Mouse (Mus musculus) liver (tissue): Measurements from ENCODE around the gene Prom1.

Experiments
- DNase-seq: peaks from one replicate; pipeline ENCODE4 v3.0.0-alpha.2; 2020; ENCODE audit warnings: mixed read lengths

Prom1 gene

DNA sequence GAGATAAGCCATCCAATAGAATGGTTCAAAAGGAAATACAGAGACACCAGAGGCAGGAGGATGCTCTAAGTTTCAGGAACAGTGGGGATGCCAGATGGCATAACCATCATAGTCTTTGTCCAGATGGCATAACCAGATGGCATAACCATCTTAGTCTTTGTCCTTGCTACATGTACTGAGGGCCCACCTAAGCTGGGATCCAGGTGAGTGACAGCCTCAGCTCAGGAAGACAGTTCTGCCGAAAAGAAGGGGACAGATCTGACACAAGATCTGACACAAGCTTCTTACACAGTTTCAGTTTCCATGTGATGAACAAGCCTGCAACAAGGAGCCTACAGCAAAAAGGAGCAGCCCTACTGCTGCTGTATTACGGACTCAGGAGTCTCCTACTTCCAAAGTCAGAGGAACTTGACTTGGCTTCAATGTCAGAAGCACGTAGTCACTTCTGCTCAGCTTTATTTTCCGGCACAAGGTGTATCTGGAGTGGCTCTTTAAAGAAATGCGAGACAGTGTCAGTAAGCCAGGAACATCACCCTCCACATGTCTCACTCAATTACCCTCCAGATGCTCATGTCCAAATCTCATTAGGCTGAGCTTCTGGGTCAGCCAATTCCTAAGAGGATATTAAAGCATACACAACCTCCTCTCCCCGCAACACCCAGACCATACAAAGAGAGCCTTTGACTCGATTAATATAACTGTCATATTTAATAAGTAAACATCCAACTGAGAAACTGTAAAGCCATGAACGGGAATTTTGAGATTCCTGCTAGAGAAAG lies 21.4 kb downstream of the Prom1 start:
- no peak for DNase-seq

DNA sequence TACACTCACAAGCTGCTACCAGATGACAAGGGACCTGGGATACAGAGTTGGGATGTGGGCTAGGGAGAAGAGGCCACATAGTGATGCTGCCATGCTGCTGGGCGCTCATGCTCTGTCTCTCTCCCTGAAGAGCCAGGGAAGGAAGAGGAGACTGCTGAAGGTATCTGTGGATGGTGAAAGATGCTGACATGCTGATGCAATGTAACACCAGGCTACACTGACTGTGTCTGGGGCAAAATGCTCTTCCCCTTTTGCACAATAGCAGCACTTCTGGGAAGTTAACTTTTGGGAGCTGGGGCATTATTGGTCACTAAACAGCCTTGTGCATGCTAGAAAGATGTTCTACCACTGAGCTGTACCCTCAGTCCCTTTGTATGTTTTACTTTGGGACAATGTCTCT lies 26.4 kb downstream of the Prom1 start:
- no peak for DNase-seq

DNA sequence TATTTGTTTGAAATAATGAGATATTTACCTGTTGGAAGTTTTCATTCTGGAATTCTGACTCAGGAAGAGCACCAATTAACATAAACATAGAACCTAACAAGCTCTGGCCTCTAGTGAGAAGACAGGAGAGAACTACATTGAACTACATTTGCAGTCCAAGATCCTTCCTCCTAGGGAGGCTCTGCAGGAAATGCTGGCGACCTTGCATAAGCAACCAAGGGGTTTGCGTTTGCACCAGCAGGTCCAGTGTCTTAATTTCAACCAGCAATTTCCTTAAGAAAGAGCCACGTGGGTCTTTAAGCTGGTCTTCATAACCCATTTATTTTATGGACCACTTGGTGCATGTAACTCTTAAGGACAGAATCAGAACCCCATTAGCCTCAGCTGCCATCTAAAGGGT lies 28.2 kb downstream of the Prom1 start:
- no peak for DNase-seq

GRCm38 (mm10) chr5:44070529-44071133 lies 31.2 kb downstream of the Prom1 start:
- DNase-seq: no peak

- no peak for DNase-seq
Measured at GRCm38 (mm10) chr5:44058258-44058657, 43.6 kb downstream of the Prom1 start.

GRCm38 (mm10) chr5:44050213-44050612 lies 51.6 kb downstream of the Prom1 start:
- peak; percentile 38 for DNase-seq

DNA sequence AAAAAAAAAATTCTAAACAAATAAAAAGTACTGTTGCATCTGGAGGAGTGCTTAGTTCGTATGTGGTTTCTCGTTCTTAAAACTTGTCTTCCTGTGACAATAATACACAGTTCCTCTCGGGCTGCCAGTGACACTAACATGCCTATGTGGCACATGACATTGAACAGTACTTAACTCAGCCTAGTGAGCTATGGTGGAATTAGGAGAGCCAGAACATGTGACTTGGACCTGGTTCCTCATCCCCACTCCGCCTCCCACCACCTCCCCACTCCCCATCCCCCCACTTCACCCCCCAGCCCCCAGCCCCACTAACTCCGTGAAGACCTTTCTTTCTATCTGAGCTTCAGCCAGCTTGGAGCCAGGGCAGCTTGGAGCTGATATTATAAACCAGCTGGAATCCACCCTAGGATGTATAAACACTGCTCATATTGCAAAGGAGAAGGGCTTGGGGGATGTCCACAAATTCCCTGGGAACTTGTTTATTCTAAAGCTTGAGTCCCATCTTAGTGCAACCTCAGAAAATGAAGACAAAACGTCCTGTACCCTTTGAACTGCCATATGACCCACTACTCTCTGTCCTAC lies 52.3 kb downstream of the Prom1 start:
- no peak for DNase-seq

DNA sequence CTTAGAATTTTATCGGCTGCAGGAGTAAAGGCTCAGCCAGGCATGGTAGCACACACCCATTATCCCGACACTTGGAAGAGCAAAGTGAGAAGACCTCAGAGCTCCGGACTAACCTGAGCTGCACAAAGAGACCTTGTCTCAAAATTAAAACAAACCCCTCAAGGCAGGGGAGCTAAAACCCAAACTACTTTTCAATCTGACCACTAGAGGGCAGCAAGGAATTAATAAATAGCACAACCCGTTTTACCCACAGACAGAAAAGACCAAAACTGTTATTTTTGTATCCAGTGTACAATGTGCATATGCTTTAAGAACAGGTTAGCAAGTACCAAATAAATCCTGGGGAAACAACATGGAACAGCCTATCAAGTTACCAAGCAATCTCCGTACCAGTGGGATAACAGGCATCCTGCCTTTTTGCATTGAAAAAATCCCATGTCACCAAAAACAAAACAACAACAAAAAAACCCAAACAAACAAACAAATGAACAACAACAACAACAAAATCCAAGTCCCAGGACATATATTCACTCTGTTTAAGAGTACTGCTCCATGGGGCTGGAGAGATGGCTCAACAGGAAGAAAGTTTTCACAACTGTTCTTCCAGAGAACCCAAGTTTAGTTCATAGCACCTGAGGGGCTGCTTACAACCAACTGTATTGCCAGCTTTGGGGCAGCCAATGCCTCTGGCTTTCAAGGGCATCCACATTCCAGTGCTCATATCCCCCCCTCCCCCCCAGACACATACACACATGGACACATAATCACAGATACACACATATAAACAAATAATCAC lies 53.1 kb downstream of the Prom1 start:
- DNase-seq: no peak

GRCm38 (mm10) chr5:44041725-44042124 lies 60.1 kb downstream of the Prom1 start:
- DNase-seq: no peak

DNA sequence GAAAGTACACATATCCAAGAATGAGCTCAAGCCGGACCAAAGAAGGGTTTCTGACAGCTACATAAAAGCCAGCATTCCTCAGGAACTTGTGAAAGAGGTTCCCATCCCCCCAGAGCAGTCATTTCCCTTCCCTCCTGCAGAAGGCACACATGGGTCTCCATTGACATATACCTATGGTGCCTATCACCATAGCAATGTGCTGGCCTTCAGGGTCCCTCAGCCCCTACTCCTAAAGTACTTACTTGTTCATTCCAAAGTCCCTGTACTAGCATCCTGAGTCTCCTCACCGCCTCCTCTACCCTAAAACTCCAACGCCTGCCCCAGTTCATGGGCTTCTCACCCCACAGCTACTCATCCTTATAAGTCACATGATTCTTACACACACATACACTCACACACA lies 60.8 kb downstream of the Prom1 start:
- no peak for DNase-seq

- DNase-seq: no peak
Measured at GRCm38 (mm10) chr5:43998295-43998989, 103.4 kb downstream of the Prom1 start.

GRCm38 (mm10) chr5:43997626-43998025 lies 104.2 kb downstream of the Prom1 start:
- DNase-seq: peak; percentile 3

- no peak for DNase-seq
Measured at GRCm38 (mm10) chr5:43996162-43996561, 105.7 kb downstream of the Prom1 start.

GRCm38 (mm10) chr5:43994981-43995380 lies 106.9 kb downstream of the Prom1 start:
- DNase-seq: no peak

DNA sequence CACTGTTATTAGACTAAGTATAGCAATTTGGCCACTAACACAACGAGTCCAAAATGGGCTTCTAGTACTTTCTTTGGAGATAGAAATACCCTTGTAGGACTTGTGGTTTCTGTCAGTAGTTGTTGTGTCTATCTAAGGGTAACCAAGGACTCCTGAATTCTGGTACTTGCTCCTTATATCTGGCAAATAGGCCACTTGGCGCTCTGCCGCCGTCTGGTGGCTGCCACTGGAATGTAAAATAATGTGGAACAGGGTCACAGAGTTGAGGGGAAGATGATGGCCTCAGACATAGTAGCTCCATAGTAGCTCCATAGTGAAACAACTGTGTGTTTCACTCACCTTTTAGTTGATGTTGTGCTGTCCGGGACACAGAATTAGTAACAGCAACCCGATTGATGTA lies 111.5 kb downstream of the Prom1 start:
- peak; percentile 38 for DNase-seq

DNA sequence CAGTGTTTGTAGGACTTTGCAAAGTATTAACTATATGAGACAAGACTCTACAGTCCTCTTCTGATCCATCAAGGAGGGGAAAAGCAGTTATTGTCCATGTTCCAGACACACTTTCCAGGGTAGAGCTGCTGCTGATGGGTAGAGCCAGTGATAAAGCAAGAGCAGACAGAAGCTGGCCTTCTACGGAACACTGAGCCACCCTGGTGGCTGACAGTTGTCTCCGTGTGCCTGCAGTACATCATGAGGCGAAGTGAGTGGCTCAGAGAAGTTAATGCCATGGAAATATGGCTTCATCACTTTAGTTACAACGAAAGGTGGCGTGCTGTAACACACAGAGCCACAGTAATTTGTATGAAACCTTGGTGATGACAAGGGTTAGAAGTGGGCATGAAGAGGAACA lies 112.8 kb downstream of the Prom1 start:
- DNase-seq: no peak

GRCm38 (mm10) chr5:43986212-43986611 lies 115.6 kb downstream of the Prom1 start:
- DNase-seq: no peak

- no peak for DNase-seq
Measured at GRCm38 (mm10) chr5:43982896-43983295, 118.9 kb downstream of the Prom1 start.

GRCm38 (mm10) chr5:43981620-43982019 lies 120.2 kb downstream of the Prom1 start, which contains the start of gene Fgfbp1:
Gene Fgfbp1 (minus strand): TSS chr5:43981779.
- no peak for DNase-seq

DNA sequence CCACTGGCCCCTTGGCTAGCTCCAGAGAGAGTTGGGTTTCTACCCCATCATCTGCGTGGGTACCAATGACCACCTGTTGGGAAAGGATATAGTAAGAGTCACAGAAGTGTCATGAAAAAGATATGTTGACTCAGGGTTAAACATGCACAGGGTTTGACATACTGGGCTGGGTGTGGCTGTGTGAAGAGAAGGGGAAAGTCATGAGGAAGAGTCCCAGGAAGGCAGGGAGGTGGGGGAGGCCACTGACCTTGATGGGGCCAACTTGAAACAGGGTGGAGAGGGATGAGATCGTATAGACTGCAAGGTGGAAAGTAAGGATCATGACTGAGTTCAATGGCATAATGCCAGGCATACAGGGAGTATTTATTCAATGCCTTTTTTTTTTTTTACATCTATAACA lies 121.4 kb downstream of the Prom1 start:
- DNase-seq: no peak

GRCm38 (mm10) chr5:43976821-43977561 lies 124.8 kb downstream of the Prom1 start:
- no peak for DNase-seq

GRCm38 (mm10) chr5:43974166-43974565 lies 127.7 kb downstream of the Prom1 start:
- no peak for DNase-seq
